Mouse (Mus musculus) fat pad, adult 2 months (tissue): ENCODE results near the gene Top1.

Experiments used
- DNase-seq: peaks from one replicate; pipeline ENCODE4 v3.0.0-alpha.2; 2011; ENCODE audit warnings: low read depth, low spot score; ENCODE audit errors: extremely low read depth

The Top1 gene

GRCm38 (mm10) chr2:160715463-160716030 lies 69.9 kb downstream of the Top1 start:
- DNase-seq = no peak

- no peak for DNase-seq
Observed at GRCm38 (mm10) chr2:160717269-160717668, 71.6 kb downstream of the Top1 start.

- DNase-seq = no peak
Observed at GRCm38 (mm10) chr2:160718811-160719210, 73.1 kb downstream of the Top1 start.

- DNase-seq = no peak
Observed at GRCm38 (mm10) chr2:160722714-160723113, 77.0 kb downstream of the Top1 start.

GRCm38 (mm10) chr2:160723613-160724375 lies 78.1 kb downstream of the Top1 start:
- no peak for DNase-seq

GRCm38 (mm10) chr2:160724536-160724935 lies 78.8 kb downstream of the Top1 start:
- DNase-seq = no peak

GRCm38 (mm10) chr2:160725877-160726864 lies 80.5 kb downstream of the Top1 start:
- DNase-seq = no peak

- no peak for DNase-seq
Observed at GRCm38 (mm10) chr2:160728972-160729371, 83.3 kb downstream of the Top1 start.

- DNase-seq = peak; percentile 70
Observed at GRCm38 (mm10) chr2:160729436-160729835, 83.7 kb downstream of the Top1 start.

- DNase-seq = peak; percentile 69
Observed at GRCm38 (mm10) chr2:160729851-160730796, 84.4 kb downstream of the Top1 start.

- no peak for DNase-seq
Observed at GRCm38 (mm10) chr2:160730797-160731116, 85.1 kb downstream of the Top1 start.

GRCm38 (mm10) chr2:160731117-160731838 lies 85.6 kb downstream of the Top1 start, which contains the start of gene Plcg1:
Gene Plcg1, plus strand, starts transcription at chr2:160731300.
- DNase-seq = no peak

- no peak for DNase-seq
Observed at GRCm38 (mm10) chr2:160731839-160732261, 86.2 kb downstream of the Top1 start.

- no peak for DNase-seq
Observed at GRCm38 (mm10) chr2:160732420-160732995, 86.8 kb downstream of the Top1 start.

- DNase-seq = no peak
Observed at GRCm38 (mm10) chr2:160733131-160733531, 87.4 kb downstream of the Top1 start.

GRCm38 (mm10) chr2:160734331-160734730 lies 88.6 kb downstream of the Top1 start:
- DNase-seq = no peak

GRCm38 (mm10) chr2:160735706-160736310 lies 90.1 kb downstream of the Top1 start:
- DNase-seq = no peak

GRCm38 (mm10) chr2:160736466-160736865 lies 90.8 kb downstream of the Top1 start:
- no peak for DNase-seq

GRCm38 (mm10) chr2:160738354-160738753 lies 92.7 kb downstream of the Top1 start:
- no peak for DNase-seq
